Mouse (Mus musculus) forebrain, embryonic 16.5 days (tissue): ENCODE measurements around the gene 4931428F04Rik. TPM values are rescaled to one million over a fixed set of nuclear protein-coding genes. Genes with fewer than 3 reads are reported as not detected.
A peak's percentile ranks its signal among the peaks of the same experiment; 100 is the strongest.

Experiments used
- ATAC-seq: fragments of 200-750 bp; cut with Nextera tagmentation; 2 replicates; pipeline ENCODE4 v1.8.0; 2017; ENCODE audit warnings: mild to moderate bottlenecking, moderate library complexity
- H3K27ac ChIP-seq: fragments of 300-500 bp; sonication (generic); 2 replicates; pipeline ENCODE4 v1.5.1; 2014; ENCODE audit warnings: low read length, control low read depth
- H3K27me3 ChIP-seq: fragments of 300-500 bp; sonication (generic); replicated peaks from 2 replicates; pipeline ENCODE4 v1.6.1; 2014; ENCODE audit warnings: low read length; ENCODE audit not compliant: control insufficient read depth, insufficient read depth
- H3K36me3 ChIP-seq: fragments of 300-500 bp; sonication (generic); 2 replicates; pipeline ENCODE4 v1.6.1; 2014; ENCODE audit not compliant: control insufficient read depth, insufficient read depth
- H3K4me1 ChIP-seq: fragments of 300-500 bp; sonication (generic); replicated peaks from 2 replicates; pipeline ENCODE4 v1.6.1; 2014; ENCODE audit warnings: low read length; ENCODE audit not compliant: control insufficient read depth, insufficient read depth
- H3K4me2 ChIP-seq: fragments of 300-500 bp; sonication (generic); 2 replicates; pipeline ENCODE4 v1.6.1; 2014; ENCODE audit warnings: mild to moderate bottlenecking, low read length, control low read depth
- H3K4me3 ChIP-seq: fragments of 300-500 bp; sonication (generic); replicated peaks from 2 replicates; pipeline ENCODE4 v1.5.1; 2014; ENCODE audit warnings: mild to moderate bottlenecking, low read length, control low read depth
- H3K9ac ChIP-seq: fragments of 300-500 bp; sonication (generic); replicated peaks from 2 replicates; pipeline ENCODE4 v1.6.1; 2014; ENCODE audit warnings: low read depth, low read length, control low read depth
- H3K9me3 ChIP-seq: fragments of 300-500 bp; sonication (generic); 2 replicates; pipeline ENCODE4 v1.6.1; 2016; ENCODE audit warnings: low read length; ENCODE audit not compliant: control insufficient read depth
- WGBS: fragments of 180-500 bp; shearing (Covaris S2); extraction: QIAGEN DNeasy Blood & Tissue Kit; methylation state at CpG from one replicate; pipeline ENCODE4 v1.1.7; 2014; 5-methylcytosine and 5-hydroxymethylcytosine counted together
- polyA plus RNA-seq: library from polyadenylated mRNA; unstranded; fragments of >200 nt; fragmentation: Nextera tagmentation; extraction: Ambion mirVana; gene quantifications from 2 replicates; pipeline ENCODE4 v1.2.1, GENCODE M21; 2015

Gene 4931428F04Rik
- polyA plus RNA-seq, 1 experiment from 2014 or later = 125 TPM

GRCm38 (mm10) chr8:105280567-105280966 lies 9.1 kb downstream of the 4931428F04Rik start:
- Histone ChIP-seq H3K27ac (no peak overlapping the region), H3K4me2 (no peak overlapping the region), H3K4me1 (peaks cover 23% of the 10 kb centered on the region), H3K36me3 (peaks cover 10% of the 10 kb centered on the region; the same call in 1 of the 2 replicates), H3K4me3 (no peak overlapping the region), H3K27me3 (peaks cover 28% of the 10 kb centered on the region), H3K9ac (no peak overlapping the region), H3K9me3 (no peaks in the 10 kb centered on the region)
- ATAC-seq = no peak
- 73% methylated on average over 3 of the region's 3 CpGs for WGBS

GRCm38 (mm10) chr8:105278911-105279334 lies 10.7 kb downstream of the 4931428F04Rik start:
- peak; percentile 61 for ATAC-seq
- Histone ChIP-seq H3K27ac (no peak overlapping the region), H3K9ac (no peak overlapping the region; the same call in 1 of the 2 replicates), H3K4me3 (peak overlapping the region; percentile 15), H3K27me3 (peaks cover 41% of the 10 kb centered on the region), H3K4me2 (peak overlapping the region; percentile 52), H3K36me3 (peaks cover 10% of the 10 kb centered on the region; the same call in 1 of the 2 replicates), H3K4me1 (peaks cover 21% of the 10 kb centered on the region), H3K9me3 (no peaks in the 10 kb centered on the region)
- WGBS = under 1% methylated on average over 24 of the region's 28 CpGs

DNA sequence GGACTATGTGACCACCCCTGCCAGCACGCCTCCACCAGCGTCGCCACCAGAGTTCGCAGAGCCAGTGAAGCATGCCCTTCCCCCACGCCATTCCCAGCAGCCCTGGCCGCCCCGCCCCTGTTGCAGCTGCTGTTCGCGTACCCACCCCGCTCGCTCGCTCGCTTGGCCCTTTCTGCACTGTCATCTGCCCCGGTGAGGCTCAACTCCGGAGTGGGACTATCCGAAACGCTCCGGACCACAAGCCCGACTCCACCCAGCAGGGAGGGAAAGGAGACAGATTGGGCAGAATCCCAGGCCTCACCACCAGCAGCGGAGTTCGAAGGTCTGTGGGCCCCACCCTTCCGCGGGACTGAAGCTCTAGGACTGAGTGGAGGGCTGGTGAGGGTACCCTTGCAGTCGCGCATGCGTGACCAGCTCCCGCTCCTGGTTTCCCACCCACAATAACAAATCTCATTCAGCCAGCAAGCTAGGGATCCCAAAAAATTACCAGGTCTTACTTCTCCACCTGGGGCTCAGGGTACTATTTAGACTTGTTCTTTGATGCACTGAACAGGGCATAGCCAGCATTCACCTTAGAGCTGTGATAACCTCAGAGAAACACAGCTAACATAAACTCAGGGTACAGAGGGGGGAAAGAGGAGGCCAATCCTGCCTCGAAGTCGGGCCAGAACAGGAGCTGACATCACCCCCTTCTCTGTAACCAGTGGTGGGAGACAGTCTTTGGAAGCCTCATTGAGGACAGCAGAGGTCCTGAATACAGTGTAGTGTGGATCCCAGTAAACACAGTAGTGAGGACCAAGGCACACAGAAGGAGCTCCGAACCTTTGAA lies 13.2 kb downstream of the 4931428F04Rik start:
- 2% methylated on average over 23 of the region's 30 CpGs for WGBS
- Histone ChIP-seq H3K4me2 (peak overlapping the region; percentile 86), H3K9ac (peak overlapping the region; percentile 59), H3K36me3 (0 out of 2 replicates have a peak, but pooled peaks cover 3% of the 10 kb centered on the region), H3K9me3 (no peaks in the 10 kb centered on the region), H3K27ac (no peak overlapping the region), H3K4me3 (peak overlapping the region; percentile 46), H3K4me1 (peaks cover 21% of the 10 kb centered on the region), H3K27me3 (peaks cover 61% of the 10 kb centered on the region)
- ATAC-seq = peak; percentile 56

- ATAC-seq = no peak
- Histone ChIP-seq H3K9ac (peak within 1 kb of the TSS; percentile 59), H3K36me3 (0 out of 2 replicates have a peak, but pooled peaks cover 3% of the 10 kb centered on the region), H3K4me3 (peak within 1 kb of the TSS; percentile 46), H3K27ac (no peak within 1 kb of the TSS), H3K27me3 (peaks cover 67% of the 10 kb centered on the region), H3K9me3 (no peaks in the 10 kb centered on the region), H3K4me1 (peaks cover 22% of the 10 kb centered on the region), H3K4me2 (peak within 1 kb of the TSS; percentile 86)
- 4% methylated on average over 10 of the region's 10 CpGs for WGBS
Measured at GRCm38 (mm10) chr8:105275840-105276239, 13.8 kb downstream of the 4931428F04Rik start, which contains the start of gene Nol3. Nol3 (plus strand) TSS chr8:105276140.

- peaks cover 72% of the 10 kb centered on the region for H3K27me3 ChIP-seq
- H3K9ac ChIP-seq = no peak overlapping the region
- H3K4me2 ChIP-seq = no peak overlapping the region; the same call in 1 of the 2 replicates
- no peak overlapping the region for H3K4me3 ChIP-seq
- H3K9me3 ChIP-seq = no peaks in the 10 kb centered on the region
- peaks cover 26% of the 10 kb centered on the region for H3K4me1 ChIP-seq
- 5% methylated on average over 10 of the region's 11 CpGs for WGBS
- 0 out of 2 replicates have a peak, but pooled peaks cover 3% of the 10 kb centered on the region for H3K36me3 ChIP-seq
- ATAC-seq = no peak
- no peak overlapping the region for H3K27ac ChIP-seq
Measured at GRCm38 (mm10) chr8:105275387-105275786, 14.3 kb downstream of the 4931428F04Rik start.

DNA sequence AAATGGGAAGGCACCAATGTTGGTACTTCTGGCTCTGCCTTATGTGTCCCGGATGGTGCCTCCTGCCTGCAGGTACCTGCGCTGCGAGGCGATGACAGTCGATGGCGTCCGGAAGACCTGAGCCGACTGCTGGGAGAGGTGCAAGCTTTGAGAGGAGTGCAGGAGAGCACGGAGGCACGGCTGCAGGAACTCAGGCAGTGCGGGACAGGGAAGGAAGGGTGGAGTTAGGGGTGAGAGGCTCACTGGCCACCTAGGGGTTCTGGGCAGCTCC lies 18.8 kb downstream of the 4931428F04Rik start:
- H3K27me3 ChIP-seq = peaks cover 92% of the 10 kb centered on the region
- 2% methylated on average over 11 of the region's 11 CpGs for WGBS
- H3K36me3 ChIP-seq = no peaks in the 10 kb centered on the region
- H3K9me3 ChIP-seq = peaks cover 3% of the 10 kb centered on the region; the same call in 1 of the 2 replicates
- ATAC-seq = no peak
- H3K4me3 ChIP-seq = 0 out of 2 replicates have a peak overlapping the region, but pooled peaks have one; percentile 2
- H3K4me1 ChIP-seq = peaks cover 31% of the 10 kb centered on the region
- peak overlapping the region; percentile 12 for H3K4me2 ChIP-seq
- no peak overlapping the region for H3K9ac ChIP-seq
- no peak overlapping the region for H3K27ac ChIP-seq

DNA sequence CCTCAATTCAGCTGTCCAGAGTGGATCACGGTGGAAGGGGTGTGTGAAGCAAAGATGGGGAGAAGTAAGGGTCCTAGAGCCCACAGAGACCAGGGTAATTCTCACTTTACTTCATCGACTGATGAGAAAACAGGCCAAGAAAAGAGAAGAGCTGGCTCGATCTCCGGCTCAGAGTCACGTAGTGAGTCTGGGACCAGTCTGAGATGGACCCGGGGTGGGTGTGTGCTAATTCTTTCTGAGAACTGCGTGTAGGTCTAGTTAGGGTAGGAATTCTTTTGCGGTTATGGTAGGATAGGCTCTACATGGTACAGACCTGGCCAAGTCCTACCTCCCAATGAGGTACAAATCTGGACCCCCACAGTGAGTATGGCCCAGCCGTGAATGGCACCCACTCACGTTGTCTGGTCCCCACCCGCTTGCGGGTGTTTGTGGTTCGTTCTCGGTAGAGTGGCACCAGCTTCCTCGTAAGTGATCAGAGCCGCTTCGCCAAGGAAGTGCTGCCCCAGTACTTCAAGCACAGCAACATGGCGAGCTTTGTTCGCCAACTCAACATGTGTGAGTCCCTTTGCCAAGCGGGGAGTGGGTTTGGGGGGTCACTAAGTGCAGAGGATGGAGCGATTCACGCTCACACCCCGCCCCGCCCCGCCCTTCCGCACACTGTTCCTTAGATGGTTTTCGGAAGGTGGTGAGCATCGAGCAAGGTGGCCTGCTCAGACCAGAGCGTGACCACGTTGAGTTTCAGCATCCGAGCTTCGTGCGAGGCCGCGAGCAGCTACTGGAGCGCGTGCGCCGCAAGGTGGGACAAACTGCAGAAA lies 19.4 kb downstream of the 4931428F04Rik start:
- H3K9me3 ChIP-seq = peaks cover 3% of the 10 kb centered on the region; the same call in 1 of the 2 replicates
- H3K9ac ChIP-seq = peak overlapping the region; percentile 61; the same call in 1 of the 2 replicates
- peak overlapping the region; percentile 57; the same call in 1 of the 2 replicates for H3K4me3 ChIP-seq
- no peak for ATAC-seq
- H3K27ac ChIP-seq = no peak overlapping the region
- H3K27me3 ChIP-seq = peaks cover 93% of the 10 kb centered on the region
- H3K4me2 ChIP-seq = peak overlapping the region; percentile 90
- H3K36me3 ChIP-seq = no peaks in the 10 kb centered on the region
- 1% methylated on average over 39 of the region's 39 CpGs for WGBS
- H3K4me1 ChIP-seq = peaks cover 25% of the 10 kb centered on the region

- Histone ChIP-seq H3K9me3 (peaks cover 3% of the 10 kb centered on the region; the same call in 1 of the 2 replicates), H3K9ac (peak within 1 kb of the TSS; percentile 61), H3K4me3 (peak within 1 kb of the TSS; percentile 57), H3K27ac (no peak within 1 kb of the TSS), H3K27me3 (peaks cover 94% of the 10 kb centered on the region), H3K4me2 (peak within 1 kb of the TSS; percentile 90), H3K4me1 (peaks cover 31% of the 10 kb centered on the region), H3K36me3 (no peaks in the 10 kb centered on the region)
- ATAC-seq = no peak
- WGBS = under 1% methylated on average over 42 of the region's 42 CpGs
Measured at GRCm38 (mm10) chr8:105269461-105269947, 20.2 kb downstream of the 4931428F04Rik start, which contains the start of gene Hsf4. Hsf4 (plus strand) TSS chr8:105269801.
